Mouse (Mus musculus): ENCODE results near the gene Des. TPM values are rescaled to one million over a fixed set of nuclear protein-coding genes. Genes with fewer than 3 reads are reported as not detected.

The Des gene
- not detected in 4 replicates for total RNA-seq (2023)

GRCm38 (mm10) chr1:75360112-75361031 lies at the start of gene Des:
Gene Des, plus strand, starts transcription at chr1:75360329.

GRCm38 (mm10) chr1:75317241-75318201 lies 42.6 kb upstream of the Des start, which contains the start of gene Dnpep:
Gene Dnpep, minus strand, starts transcription at chr1:75317990.

GRCm38 (mm10) chr1:75374950-75375936 lies 15.1 kb downstream of the Des start, which contains the start of gene Speg:
Gene Speg, plus strand, starts transcription at chr1:75375297.

Other genes with a start within 250 kb of the Des start
- 3.1 to 6.8 TPM (median 4.8 TPM) in 4 replicates for gene Nhej1, start 235.1 kb upstream of the Des start, total RNA-seq (2023)
- 0.85 to 2.7 TPM (median 1.2 TPM) in 4 replicates for gene Slc23a3, start 226.4 kb upstream of the Des start, total RNA-seq (2023)
- 107 to 110 TPM (median 109 TPM) in 4 replicates for gene Cnppd1, start 217.6 kb upstream of the Des start, total RNA-seq (2023)
- 71.5 to 78.8 TPM (median 75.5 TPM) in 4 replicates for gene Retreg2, start 217.6 kb upstream of the Des start, total RNA-seq (2023)
- gene Zfand2b, start 191.7 kb upstream of the Des start, total RNA-seq (2023) = 37.1 to 48.7 TPM (median 44.9 TPM) in 4 replicates
- 2.5 to 4.2 TPM (median 3.0 TPM) in 4 replicates for gene Abcb6, start 179.9 kb upstream of the Des start, total RNA-seq (2023)
- 26.6 to 34.8 TPM (median 29.9 TPM) in 4 replicates for gene Ankzf1, start 168.2 kb upstream of the Des start, total RNA-seq (2023)
- 33.7 to 38.7 TPM (median 34.2 TPM) in 4 replicates for gene Atg9a, start 168.1 kb upstream of the Des start, total RNA-seq (2023)
- 16.0 to 21.1 TPM (median 17.4 TPM) in 4 replicates for gene Glb1l, start 149.5 kb upstream of the Des start, total RNA-seq (2023)
- 76.3 to 89.8 TPM (median 88.1 TPM) in 4 replicates for gene Stk16, start 149.5 kb upstream of the Des start, total RNA-seq (2023)
- 203 to 235 TPM (median 208 TPM) in 4 replicates for gene Tuba4a, start 140.5 kb upstream of the Des start, total RNA-seq (2023)
- gene A630095N17Rik, start 128.2 kb upstream of the Des start, total RNA-seq (2023) = not detected in 4 replicates
- 82.6 to 94.0 TPM (median 85.3 TPM) in 4 replicates for gene Dnajb2, start 123.9 kb upstream of the Des start, total RNA-seq (2023)
- not detected in 4 replicates for gene Ptprn, start 95.8 kb upstream of the Des start, total RNA-seq (2023)
- not detected in 4 replicates for gene Resp18, start 81.9 kb upstream of the Des start, total RNA-seq (2023)
- 48.7 to 54.7 TPM (median 50.8 TPM) in 4 replicates for gene Dnpep, start 42.3 kb upstream of the Des start, total RNA-seq (2023)
- not detected in 4 replicates for gene Speg, start 15.0 kb downstream of the Des start, total RNA-seq (2023)
- 49.9 to 75.1 TPM (median 61.8 TPM) in 4 replicates for gene Gmppa, start 75.6 kb downstream of the Des start, total RNA-seq (2023)
- not detected in 4 replicates for gene Asic4, start 90.1 kb downstream of the Des start, total RNA-seq (2023)
- 23.0 to 27.0 TPM (median 24.7 TPM) in 4 replicates for gene Chpf, start 119.0 kb downstream of the Des start, total RNA-seq (2023)
- gene Tmem198, start 119.2 kb downstream of the Des start, total RNA-seq (2023) = 3.5 to 6.0 TPM (median 4.0 TPM) in 4 replicates
- gene Obsl1, start 146.1 kb downstream of the Des start, total RNA-seq (2023) = 0.48 TPM in 1 of 4 replicates, not detected in the others
- gene Inha, start 146.7 kb downstream of the Des start, total RNA-seq (2023) = not detected in 4 replicates
- gene Stk11ip, start 161.2 kb downstream of the Des start, total RNA-seq (2023) = 253 to 278 TPM (median 258 TPM) in 4 replicates
- gene Slc4a3, start 185.9 kb downstream of the Des start, total RNA-seq (2023) = 0.47 to 1.0 TPM (median 0.66 TPM) in 4 replicates